Mouse (Mus musculus) ES-Bruce4 (cell line): ENCODE results near the gene Cit.

Source experiments
- CTCF ChIP-seq: IDR thresholded peaks from one replicate; pipeline ENCODE4 v1.8.1; 2011; ENCODE audit warnings: low read depth, low read length
- POLR2A ChIP-seq: IDR thresholded peaks from one replicate; pipeline ENCODE4 v1.8.1; 2011; ENCODE audit warnings: low read length; ENCODE audit not compliant: insufficient read depth

GRCm38 (mm10) chr5:116052171-116052570, 207.1 kb downstream of the Cit start:
- TF ChIP-seq CTCF: no peak
- no peak for TF ChIP-seq POLR2A
